Mouse (Mus musculus) T-cell, adult 2 months (primary cell): ENCODE measurements around the gene Nfkbia.

Experiments
- DNase-seq: peaks from one replicate; pipeline ENCODE4 v3.0.0; 2022; ENCODE audit warnings: low spot score

Nfkbia gene

GRCm38 (mm10) chr12:55442861-55443850 is 49.3 kb downstream of the Nfkbia start:
- DNase-seq: no peak

DNA sequence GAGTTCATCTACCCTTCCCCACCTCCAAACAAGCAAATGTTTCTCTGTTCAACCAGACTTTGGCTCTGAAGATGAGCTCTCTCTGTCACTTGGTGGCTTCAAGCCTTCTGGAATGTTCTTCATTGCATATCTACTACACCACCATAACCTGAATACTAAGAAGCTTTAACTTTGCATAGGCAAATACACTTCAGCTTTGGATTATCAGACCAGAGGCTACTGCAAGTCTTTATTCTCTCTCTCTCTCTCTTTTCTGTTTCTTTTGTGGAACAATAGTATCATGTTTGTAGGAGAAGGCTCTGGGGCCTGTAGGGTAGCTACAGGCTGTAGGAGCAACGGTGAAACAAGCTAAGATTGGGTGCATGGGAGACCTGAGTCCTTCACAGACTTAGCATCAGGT is 50.2 kb downstream of the Nfkbia start:
- no peak for DNase-seq

DNA sequence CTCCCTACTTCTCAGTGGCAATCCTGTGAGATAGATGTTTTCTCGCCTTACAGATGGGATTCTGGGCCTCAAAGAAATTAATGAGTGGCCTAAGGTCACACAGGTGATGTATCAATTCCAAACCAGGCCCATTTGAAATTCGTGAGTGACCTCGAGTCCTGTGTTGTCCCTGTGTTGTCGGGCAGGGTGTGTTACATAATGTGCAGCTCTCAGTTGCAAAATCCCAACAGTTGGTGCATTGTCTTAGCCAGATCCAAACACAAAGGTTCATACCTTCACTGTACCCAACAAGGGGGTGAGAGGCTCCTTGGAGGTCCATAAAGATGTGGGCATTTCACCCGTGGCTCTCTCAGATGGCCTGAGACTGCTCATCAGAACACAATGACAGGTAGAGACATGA is 52.0 kb downstream of the Nfkbia start:
- no peak for DNase-seq
